Mouse (Mus musculus): ENCODE measurements at regions not wholly inside any gene's neighbourhood (a gene's known extent, or its start where the extent isn't known, plus 50 kb on each side); places are given as distances from the start of the nearest gene placed in this dataset.

DNA sequence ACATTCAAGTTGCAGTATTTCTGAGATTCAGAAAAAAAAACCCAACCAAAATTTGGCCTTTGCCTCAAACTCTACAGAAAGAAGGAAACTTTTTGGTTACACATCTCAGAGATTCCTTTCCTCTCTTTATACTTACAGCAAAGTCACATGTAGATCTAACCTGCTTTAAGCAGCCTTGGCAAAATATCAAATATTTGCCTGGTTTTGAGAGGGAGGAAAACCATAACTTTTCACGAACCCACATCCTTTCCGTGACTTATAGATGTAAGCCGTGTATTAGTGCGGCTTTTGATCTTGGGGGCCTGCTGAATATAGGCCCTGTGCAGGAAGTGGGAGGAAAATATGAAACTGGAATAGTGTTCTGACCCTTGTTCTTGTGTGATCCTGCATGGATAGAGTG lies 95.6 kb upstream of the Nr2f2 start:
- ChIA-PET CTCF (no interaction called here), POLR2A (no interaction called here)
- DNase-seq (ENCODE audit: low read depth, low spot score) (no peak), ATAC-seq (no peak)
- no peaks in the 10 kb centered on the region for H3K27me3 ChIP-seq
- TF ChIP-seq CTCF (IDR thresholded peaks at IDR 0.05): no peak
- in situ Hi-C loops (cut with MboI; ENCODE audit: low pct_unique_long_range_greater_than_20kb): no loop called here

DNA sequence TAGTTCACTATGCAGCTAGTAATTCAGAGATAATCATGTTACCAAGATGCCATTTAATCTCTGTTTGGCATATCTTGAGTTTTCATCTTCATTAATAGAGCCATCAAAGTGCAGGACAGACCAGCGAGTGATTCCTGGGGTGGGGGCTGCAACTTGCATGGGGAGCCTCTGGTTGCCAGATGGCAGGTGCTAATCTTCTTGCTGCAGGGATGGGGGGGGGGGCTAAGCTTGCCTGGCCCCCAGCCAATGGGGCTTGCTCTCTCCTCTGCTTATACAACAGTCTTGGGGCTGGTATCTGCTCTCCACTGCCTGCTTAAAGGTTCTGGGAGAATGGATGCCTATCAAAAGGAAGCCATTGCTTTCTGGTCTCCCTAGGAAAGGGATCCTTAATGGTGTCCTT lies 88.0 kb upstream of the Nr2f2 start:
- CTCF ChIA-PET: interaction anchor here (1.4 kb wide), 1 partner anchor 14 kb away, joined by 4 read pairs; no protein-coding TSS in a partner anchor

DNA sequence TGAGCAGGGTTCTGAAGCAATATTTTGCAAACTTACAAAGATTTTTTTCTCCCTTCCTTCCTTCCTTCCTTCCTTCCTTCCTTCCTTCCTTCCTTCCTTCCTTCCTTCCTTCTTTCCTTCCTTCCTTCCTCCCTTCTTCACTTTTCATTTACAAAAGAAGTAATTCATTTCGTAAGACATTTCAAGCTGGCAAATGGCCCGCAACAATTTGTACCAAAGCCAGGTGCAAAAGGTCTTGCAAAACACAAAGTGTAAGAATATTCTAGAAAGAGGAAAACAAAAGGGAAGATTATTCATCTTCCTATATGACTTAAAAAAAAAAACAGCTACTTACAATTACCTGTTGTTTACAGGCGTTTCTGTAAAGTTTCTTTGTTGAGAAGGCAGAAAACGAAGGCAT lies 86.3 kb upstream of the Nr2f2 start:
- CTCF ChIA-PET: interaction anchor here (1.2 kb wide), 1 partner anchor 107 kb away, joined by 3 read pairs; no protein-coding TSS in a partner anchor
- DNase-seq (ENCODE audit: low read depth, low spot score) (no peak), ATAC-seq (no peak)
- POLR2A ChIA-PET: interaction anchor here (0.7 to 1.2 kb wide), 2 partner anchors 24 to 439 kb away, joined by 3 to 4 read pairs; no protein-coding TSS in a partner anchor
- TF ChIP-seq CTCF (IDR thresholded peaks at IDR 0.05): no peak
- in situ Hi-C loops (cut with MboI; ENCODE audit: low pct_unique_long_range_greater_than_20kb): no loop called here
- no peaks in the 10 kb centered on the region for H3K27me3 ChIP-seq

More for the DNA sequence above, 88.0 kb upstream of the Nr2f2 start:
- POLR2A ChIA-PET: no interaction called here
- TF ChIP-seq CTCF (IDR thresholded peaks at IDR 0.05): no peak
- DNase-seq (ENCODE audit: low read depth, low spot score): no peak
- ATAC-seq: no peak
- in situ Hi-C loops (cut with MboI; ENCODE audit: low pct_unique_long_range_greater_than_20kb): no loop called here
- no peaks in the 10 kb centered on the region for H3K27me3 ChIP-seq

DNA sequence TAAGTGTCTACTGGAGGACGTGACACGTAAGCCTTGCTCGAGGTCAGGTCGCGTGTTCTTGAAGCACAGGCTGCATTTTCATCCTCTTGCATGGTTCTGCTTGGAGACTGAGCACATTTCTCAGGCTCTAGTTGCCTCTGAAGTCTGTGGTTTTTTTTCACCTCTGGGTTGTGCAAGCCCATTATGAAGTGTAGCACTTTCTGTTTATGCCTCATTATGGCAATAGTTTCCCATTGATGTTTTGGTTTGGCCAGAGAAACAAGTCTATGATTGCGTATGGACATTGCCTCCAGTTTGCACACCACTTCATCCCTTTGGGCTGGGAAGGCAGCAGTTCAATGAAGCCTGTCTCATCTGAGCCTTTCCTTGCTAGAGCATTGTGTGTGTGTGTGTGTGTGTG lies 72.4 kb upstream of the Nr2f2 start:
- CTCF ChIA-PET: no interaction called here
- no peaks in the 10 kb centered on the region for H3K27me3 ChIP-seq
- DNase-seq (ENCODE audit: low read depth, low spot score): no peak
- ATAC-seq: no peak
- TF ChIP-seq CTCF (IDR thresholded peaks at IDR 0.05): no peak
- POLR2A ChIA-PET: no interaction called here
- in situ Hi-C loops (cut with MboI; ENCODE audit: low pct_unique_long_range_greater_than_20kb): no loop called here

DNA sequence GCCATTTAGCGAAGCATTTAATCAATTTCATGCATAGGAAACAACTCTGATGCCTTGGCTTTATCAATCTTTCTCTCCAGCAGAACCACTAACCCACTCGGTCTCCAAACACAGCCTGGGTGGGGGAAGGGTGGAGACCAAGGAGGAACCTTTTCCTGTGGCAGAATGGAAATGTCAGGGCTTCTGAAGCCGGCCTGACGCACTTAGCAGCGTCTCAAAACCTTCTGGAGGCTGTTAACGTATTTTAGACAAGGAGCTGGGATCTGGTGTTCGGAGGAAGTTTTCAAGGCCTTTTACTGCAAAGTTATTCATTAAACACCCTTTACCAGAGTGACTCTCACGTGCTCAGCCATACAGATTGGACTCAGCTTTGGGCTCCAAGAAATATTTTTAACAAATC lies 67.3 kb upstream of the Nr2f2 start:
- ChIA-PET POLR2A (no interaction called here), CTCF (no interaction called here)
- TF ChIP-seq CTCF (IDR thresholded peaks at IDR 0.05): no peak
- DNase-seq (ENCODE audit: low read depth, low spot score) (no peak), ATAC-seq (no peak)
- no peaks in the 10 kb centered on the region for H3K27me3 ChIP-seq
- in situ Hi-C loops (cut with MboI; ENCODE audit: low pct_unique_long_range_greater_than_20kb): no loop called here

DNA sequence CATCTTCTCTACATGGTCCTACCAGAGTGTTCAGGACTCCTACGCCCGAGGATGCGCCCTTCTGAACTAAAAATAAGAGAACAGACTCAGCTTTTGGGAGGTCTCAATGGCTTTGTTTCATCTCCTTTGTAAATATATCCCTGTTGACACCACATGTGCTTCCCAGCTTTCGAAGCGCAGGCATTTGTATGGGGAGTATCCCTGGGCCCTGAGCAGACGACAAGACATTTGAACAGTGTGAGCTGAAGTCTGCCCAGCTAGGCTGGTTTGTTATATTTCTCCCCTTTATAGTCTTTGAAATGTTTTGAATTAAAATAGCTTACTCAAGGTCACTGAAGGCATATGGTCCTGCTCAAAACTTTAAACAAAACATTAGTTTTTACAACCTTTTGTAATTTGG lies 66.8 kb upstream of the Nr2f2 start:
- ChIA-PET POLR2A (no interaction called here), CTCF (no interaction called here)
- H3K27me3 ChIP-seq: no peaks in the 10 kb centered on the region
- in situ Hi-C loops (cut with MboI; ENCODE audit: low pct_unique_long_range_greater_than_20kb): no loop called here
- DNase-seq (ENCODE audit: low read depth, low spot score) (no peak), ATAC-seq (no peak)
- no peak for TF ChIP-seq CTCF (IDR thresholded peaks at IDR 0.05)

DNA sequence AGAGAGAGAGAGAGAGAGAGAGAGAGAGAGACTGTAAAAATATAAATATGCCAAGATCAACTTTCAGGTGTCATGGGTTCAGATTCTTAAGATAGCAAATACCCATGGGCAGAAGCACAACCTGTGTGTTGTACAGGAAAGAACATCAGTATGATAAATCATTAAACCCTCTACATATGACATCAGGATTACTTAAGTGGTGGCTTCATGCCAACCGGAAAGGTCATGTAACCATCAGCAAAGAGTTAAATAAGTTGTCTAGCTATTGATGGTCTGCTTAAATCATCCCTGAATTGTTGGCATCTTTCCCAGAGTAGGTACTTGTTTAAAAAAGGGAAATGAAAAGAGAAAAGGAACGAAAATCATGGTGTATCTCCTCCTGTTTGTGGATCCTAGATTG lies 65.2 kb upstream of the Nr2f2 start:
- no peak for DNase-seq (ENCODE audit: low read depth, low spot score)
- in situ Hi-C loops (cut with MboI; ENCODE audit: low pct_unique_long_range_greater_than_20kb): no loop called here
- ChIA-PET POLR2A (no interaction called here), CTCF (no interaction called here)
- no peak for TF ChIP-seq CTCF (IDR thresholded peaks at IDR 0.05)
- H3K27me3 ChIP-seq: no peaks in the 10 kb centered on the region
- ATAC-seq: no peak

DNA sequence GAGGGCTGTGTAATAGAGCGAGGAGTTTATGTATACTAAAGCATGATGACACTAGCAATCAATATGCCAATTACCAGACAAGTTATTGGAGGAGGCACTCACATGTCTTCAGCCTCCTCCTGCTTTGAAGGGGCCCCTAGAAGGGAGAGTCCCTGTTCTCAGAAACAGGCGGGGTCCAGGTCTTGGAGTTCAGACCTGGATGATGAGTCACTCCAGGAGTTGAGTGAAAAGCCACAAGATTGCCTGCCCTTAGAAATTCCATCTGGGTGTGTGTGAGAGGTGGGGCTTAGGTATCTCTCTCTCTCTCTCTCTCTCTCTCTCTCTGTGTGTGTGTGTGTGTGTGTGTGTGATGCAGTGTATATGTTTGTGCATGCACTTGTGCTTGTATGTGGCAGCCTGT lies 62.8 kb upstream of the Nr2f2 start:
- DNase-seq (ENCODE audit: low read depth, low spot score) (no peak), ATAC-seq (peak; percentile 86)
- in situ Hi-C loops (cut with MboI; ENCODE audit: low pct_unique_long_range_greater_than_20kb): no loop called here
- H3K27me3 ChIP-seq: no peaks in the 10 kb centered on the region
- no peak for TF ChIP-seq CTCF (IDR thresholded peaks at IDR 0.05)
- CTCF ChIA-PET: no interaction called here
- POLR2A ChIA-PET: no interaction called here

DNA sequence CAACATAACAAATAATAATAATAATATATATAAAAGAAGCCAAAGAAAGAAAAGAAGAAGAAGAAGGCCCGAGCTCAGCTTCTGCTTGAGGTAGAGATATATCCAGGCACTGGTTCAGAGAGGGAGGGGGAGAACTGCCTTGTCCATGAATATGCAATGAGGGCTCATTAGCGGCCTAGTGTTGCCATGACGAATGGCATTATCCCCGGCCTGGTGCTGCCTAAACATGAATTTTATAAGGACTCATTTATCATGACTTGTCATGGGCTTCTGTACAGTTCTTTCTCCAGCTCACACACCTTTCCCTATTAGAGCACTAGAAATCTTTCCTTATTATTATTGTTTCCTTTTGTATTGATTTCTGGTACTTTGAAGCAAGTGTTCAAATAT lies 57.7 kb upstream of the Nr2f2 start:
- no peaks in the 10 kb centered on the region for H3K27me3 ChIP-seq

DNA sequence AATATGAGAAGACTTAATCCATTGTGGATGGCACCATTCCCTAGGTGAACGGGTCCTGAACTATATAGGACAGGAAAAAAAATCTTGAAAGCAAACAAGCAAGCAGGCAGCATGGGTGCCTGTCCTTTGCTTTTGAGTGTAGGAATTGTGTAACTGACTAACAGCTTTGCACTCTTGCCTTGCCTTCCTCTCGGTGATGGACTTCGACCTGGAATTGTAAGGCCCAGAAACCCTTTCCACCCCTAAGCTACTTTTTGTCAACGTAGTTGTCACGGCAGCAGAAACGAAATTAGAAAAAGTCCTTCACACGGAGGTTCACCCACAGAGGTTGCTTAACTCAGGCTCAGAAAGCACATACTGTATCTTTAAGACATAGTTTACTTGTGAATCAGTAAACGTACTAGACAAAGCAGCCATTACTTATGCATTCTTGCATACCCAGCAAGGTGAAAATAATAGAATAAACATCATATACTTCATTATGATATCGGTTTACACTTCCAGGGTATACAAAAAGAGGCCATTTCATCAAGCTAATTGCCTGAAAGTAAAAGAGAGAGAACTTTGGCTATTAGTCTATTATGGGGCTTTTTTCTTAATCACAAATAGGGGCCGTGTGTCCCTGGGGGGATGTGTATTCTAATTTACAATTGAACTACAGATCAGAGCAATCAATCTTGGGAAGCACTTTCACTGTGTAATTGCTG lies 57.1 kb upstream of the Nr2f2 start:
- POLR2A ChIA-PET: no interaction called here
- CTCF ChIA-PET: interaction anchor here (1.0 kb wide), 1 partner anchor 15 kb away, joined by 5 read pairs; no protein-coding TSS in a partner anchor
- no peak for TF ChIP-seq CTCF (IDR thresholded peaks at IDR 0.05)
- no peak for ATAC-seq
- no peak for DNase-seq (ENCODE audit: low read depth, low spot score)
- H3K27me3 ChIP-seq: no peaks in the 10 kb centered on the region
- in situ Hi-C loops (cut with MboI; ENCODE audit: low pct_unique_long_range_greater_than_20kb): no loop called here

More for the DNA sequence above, 57.7 kb upstream of the Nr2f2 start:
- ChIA-PET POLR2A (no interaction called here), CTCF (interaction anchor here (1.0 kb wide), 1 partner anchor 16 kb away, joined by 5 read pairs; no protein-coding TSS in a partner anchor)
- no peak for ATAC-seq
- no peak for DNase-seq (ENCODE audit: low read depth, low spot score)
- TF ChIP-seq CTCF (IDR thresholded peaks at IDR 0.05): no peak
- in situ Hi-C loops (cut with MboI; ENCODE audit: low pct_unique_long_range_greater_than_20kb): no loop called here

DNA sequence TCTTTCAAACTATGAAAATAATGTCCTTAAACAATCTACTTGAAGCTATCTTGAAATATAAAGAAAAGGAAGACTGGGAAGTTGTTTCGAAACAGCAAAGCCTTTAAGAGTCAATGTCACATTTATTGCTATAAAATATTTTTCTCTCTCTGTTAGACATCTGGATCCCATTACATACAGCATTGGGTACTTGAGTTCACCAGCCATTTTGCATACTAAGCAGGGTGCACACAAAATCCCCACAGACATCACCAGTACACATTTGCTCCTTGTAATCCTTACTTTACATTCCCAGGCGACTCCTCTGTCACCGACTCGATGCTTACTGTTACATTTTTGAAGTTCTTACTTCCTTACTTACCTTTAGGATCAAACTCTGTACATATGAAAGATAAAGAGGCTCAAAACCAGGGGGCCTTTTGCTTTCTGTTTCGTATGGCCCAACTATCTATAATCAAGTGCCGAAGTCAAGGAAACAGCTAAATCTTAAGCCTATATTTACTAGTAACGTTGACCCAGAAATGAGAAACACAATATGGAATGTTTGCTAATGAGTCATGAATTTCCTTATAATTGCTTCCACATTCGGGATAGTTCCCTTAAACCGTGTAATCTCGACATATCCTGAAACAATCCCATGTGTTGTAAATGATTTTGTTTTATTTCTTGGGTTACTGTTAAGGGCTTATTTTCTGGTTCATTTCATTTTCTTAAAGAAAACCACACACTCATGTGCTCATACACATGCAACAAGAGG lies 49.8 kb upstream of the Nr2f2 start:
- ChIA-PET POLR2A (interaction anchor here (0.7 kb wide), 1 partner anchor 9 kb away, joined by 3 read pairs; no protein-coding TSS in a partner anchor), CTCF (interaction anchor here (0.9 kb wide), 1 partner anchor 9 kb away, joined by 3 read pairs; no protein-coding TSS in a partner anchor)
- in situ Hi-C loops (cut with MboI; ENCODE audit: low pct_unique_long_range_greater_than_20kb): no loop called here
- TF ChIP-seq CTCF (IDR thresholded peaks at IDR 0.05): no peak
- H3K27me3 ChIP-seq: no peaks in the 10 kb centered on the region
- DNase-seq (ENCODE audit: low read depth, low spot score) (no peak), ATAC-seq (no peak)

All from Patski (cell line).